Mouse (Mus musculus) embryonic facial prominence, embryonic 13.5 days (tissue): ENCODE measurements around the gene Atp5f1. TPM values are rescaled to one million over a fixed set of nuclear protein-coding genes. Genes with fewer than 3 reads are reported as not detected.
A peak's percentile ranks its signal among the peaks of the same experiment; 100 is the strongest.

Experiments used
- ATAC-seq: fragments of 200-750 bp; cut with Nextera tagmentation; 2 replicates; pipeline ENCODE4 v1.8.0; 2017; ENCODE audit warnings: low read depth; ENCODE audit not compliant: insufficient number of reproducible peaks, insufficient read depth, low FRiP score, low TSS enrichment
- H3K27ac ChIP-seq: fragments of 300-500 bp; sonication (generic); 2 replicates; pipeline ENCODE4 v1.5.1; 2015; ENCODE audit warnings: moderate library complexity, mild to moderate bottlenecking, inconsistent platforms
- H3K27me3 ChIP-seq: fragments of 300-500 bp; sonication (generic); 2 replicates; pipeline ENCODE4 v1.6.1; 2015; ENCODE audit warnings: mild to moderate bottlenecking, inconsistent platforms
- H3K36me3 ChIP-seq: fragments of 300-500 bp; sonication (generic); 2 replicates; pipeline ENCODE4 v1.6.1; 2015; ENCODE audit warnings: mild to moderate bottlenecking, inconsistent platforms
- H3K4me1 ChIP-seq: fragments of 300-500 bp; sonication (generic); 2 replicates; pipeline ENCODE4 v1.6.1; 2015; ENCODE audit warnings: inconsistent platforms
- H3K4me2 ChIP-seq: fragments of 300-500 bp; sonication (generic); 2 replicates; pipeline ENCODE4 v1.6.1; 2015; ENCODE audit warnings: moderate library complexity, mild to moderate bottlenecking, inconsistent platforms
- H3K4me3 ChIP-seq: fragments of 300-500 bp; sonication (generic); 2 replicates; pipeline ENCODE4 v1.5.1; 2015; ENCODE audit warnings: mild to moderate bottlenecking, inconsistent platforms
- H3K9ac ChIP-seq: fragments of 300-500 bp; sonication (generic); 2 replicates; pipeline ENCODE4 v1.6.1; 2015; ENCODE audit warnings: mild to moderate bottlenecking, inconsistent platforms
- H3K9me3 ChIP-seq: fragments of 300-500 bp; sonication (generic); 2 replicates; pipeline ENCODE4 v1.6.1; 2016; ENCODE audit warnings: inconsistent platforms
- WGBS: fragments of 180-500 bp; shearing (Covaris S2); methylation state at CpG from one replicate; pipeline ENCODE4 v1.1.7; 2015; ENCODE audit warnings: mixed read lengths; 5-methylcytosine and 5-hydroxymethylcytosine counted together
- polyA plus RNA-seq: library from polyadenylated mRNA; unstranded; fragments of >200 nt; fragmentation: Nextera tagmentation; extraction: Ambion mirVana; gene quantifications from 2 replicates; pipeline ENCODE4 v1.2.1, GENCODE M21; 2015

Gene Atp5f1
- polyA plus RNA-seq, 1 experiment from 2014 or later, result 446 TPM

DNA sequence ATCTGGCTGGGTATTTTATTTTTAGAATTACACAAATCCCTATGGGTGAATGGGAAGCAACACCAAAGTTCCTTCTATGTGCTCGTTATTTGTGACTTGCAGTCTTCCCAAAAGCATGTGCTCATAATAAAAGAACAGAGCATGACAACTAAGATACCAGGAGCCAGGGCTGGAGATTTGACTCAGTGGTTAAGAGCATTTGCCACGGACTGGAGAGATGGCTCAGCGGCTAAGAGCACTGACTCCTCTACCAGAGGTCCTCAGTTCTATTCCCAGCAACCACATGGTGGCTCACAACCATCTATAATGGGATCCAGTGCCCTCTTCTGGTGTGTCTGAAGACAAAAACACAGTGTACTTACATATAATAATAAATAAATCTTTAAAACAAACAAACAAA is 63.1 kb downstream of the Atp5f1 start:
- 80% methylated on average over 3 of the region's 3 CpGs for WGBS
- no peak overlapping the region for H3K9ac ChIP-seq
- H3K4me2 ChIP-seq, result no peak overlapping the region
- H3K27ac ChIP-seq, result no peak overlapping the region
- no peak overlapping the region for H3K4me3 ChIP-seq
- no peaks in the 10 kb centered on the region for H3K27me3 ChIP-seq
- H3K4me1 ChIP-seq, result peaks cover 20% of the 10 kb centered on the region
- H3K36me3 ChIP-seq, result no peaks in the 10 kb centered on the region
- H3K9me3 ChIP-seq, result no peaks in the 10 kb centered on the region
- ATAC-seq, result no peak

DNA sequence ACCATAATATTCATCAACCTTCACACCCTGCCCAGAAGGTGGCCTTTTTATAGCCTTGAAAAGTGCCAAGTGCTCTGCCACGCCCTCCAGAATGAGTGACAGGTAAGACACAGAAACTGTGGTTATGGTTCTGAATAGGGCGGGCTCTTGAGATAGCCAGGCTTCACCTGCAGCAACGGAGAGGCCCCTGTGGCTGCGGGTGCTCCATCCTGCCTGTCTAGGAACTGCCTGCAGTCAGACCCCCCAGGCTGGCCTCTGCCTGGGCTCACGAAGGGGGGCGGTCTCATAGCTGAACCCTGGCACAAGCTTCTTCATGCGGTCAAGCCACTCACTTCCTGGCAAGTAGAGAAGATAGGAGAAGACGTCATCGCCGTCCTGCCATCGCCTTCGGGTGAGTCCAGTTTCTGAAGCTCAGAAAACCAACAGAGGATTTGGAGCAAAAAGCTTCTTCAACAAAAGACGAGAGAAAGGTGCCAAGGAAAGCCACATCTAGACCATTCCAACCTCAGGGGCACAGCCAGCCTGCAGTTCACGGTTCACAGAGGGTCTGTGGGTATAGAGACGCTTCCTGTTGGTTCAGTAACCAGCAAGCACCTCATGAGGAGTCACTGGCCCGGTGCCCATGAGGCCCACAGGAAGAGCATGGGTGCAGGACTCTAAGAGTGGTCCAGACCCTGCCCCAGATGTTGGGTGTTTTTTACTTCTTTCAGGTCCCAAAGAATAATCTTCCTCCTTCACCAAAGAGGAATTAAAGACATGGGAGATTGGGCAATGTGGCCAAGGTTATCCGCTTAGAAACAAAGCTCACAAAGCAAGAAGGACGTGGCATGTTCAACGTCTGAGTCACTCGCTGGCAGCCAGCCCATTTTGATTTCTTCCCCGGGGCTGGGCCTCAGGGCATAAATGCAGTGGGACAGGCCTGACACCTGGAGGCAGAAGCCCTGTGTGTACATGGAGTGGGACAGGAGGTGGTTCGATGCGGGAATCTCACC is 65.0 kb downstream of the Atp5f1 start:
- H3K36me3 ChIP-seq, result no peaks in the 10 kb centered on the region
- no peak overlapping the region for H3K4me2 ChIP-seq
- no peaks in the 10 kb centered on the region for H3K9me3 ChIP-seq
- peaks cover 20% of the 10 kb centered on the region for H3K4me1 ChIP-seq
- H3K27ac ChIP-seq, result no peak overlapping the region
- no peak for ATAC-seq
- H3K4me3 ChIP-seq, result no peak overlapping the region
- WGBS, result 76% methylated on average over 23 of the region's 23 CpGs
- H3K9ac ChIP-seq, result no peak overlapping the region
- no peaks in the 10 kb centered on the region for H3K27me3 ChIP-seq

GRCm38 (mm10) chr3:105893941-105894391 is 65.9 kb downstream of the Atp5f1 start:
- Histone ChIP-seq H3K36me3 (no peaks in the 10 kb centered on the region), H3K4me2 (0 out of 2 replicates have a peak overlapping the region, but pooled peaks have one; percentile 7), H3K27ac (peak overlapping the region; percentile 28; the same call in 1 of the 2 replicates), H3K9ac (no peak overlapping the region), H3K4me3 (no peak overlapping the region), H3K9me3 (no peaks in the 10 kb centered on the region), H3K4me1 (peaks cover 20% of the 10 kb centered on the region), H3K27me3 (no peaks in the 10 kb centered on the region)
- ATAC-seq, result no peak
- WGBS, result 22% methylated on average over 6 of the region's 6 CpGs

Other genes with a start within 250 kb of the Atp5f1 start
- gene Rap1a, start 158.8 kb downstream of the Atp5f1 start, polyA plus RNA-seq, result 83.1 and 89.6 TPM in 2 replicates
- 0.43 and 0.94 TPM in 2 replicates for gene Adora3, start 89.2 kb downstream of the Atp5f1 start, polyA plus RNA-seq
- gene Tmigd3, start 89.2 kb downstream of the Atp5f1 start, polyA plus RNA-seq, result not detected in 2 replicates
- 0.41 and 0.49 TPM in 2 replicates for gene I830077J02Rik, start 27.4 kb downstream of the Atp5f1 start, polyA plus RNA-seq
- gene Wdr77, start 730 bp downstream of the Atp5f1 start, polyA plus RNA-seq, result 121 and 124 TPM in 2 replicates
- 1.5 and 1.6 TPM in 2 replicates for gene Ovgp1, start 13.6 kb upstream of the Atp5f1 start, polyA plus RNA-seq
- 0.39 and 0.70 TPM in 2 replicates for gene Pifo, start 54.5 kb upstream of the Atp5f1 start, polyA plus RNA-seq
- gene Chil5, start 72.7 kb upstream of the Atp5f1 start, polyA plus RNA-seq, result not detected in 2 replicates
- not detected in 2 replicates for gene Chia1, start 153.1 kb upstream of the Atp5f1 start, polyA plus RNA-seq
- 0.33 TPM in 1 of 2 replicates, not detected in the other for gene Chil3, start 207.5 kb upstream of the Atp5f1 start, polyA plus RNA-seq